Mouse (Mus musculus): ENCODE measurements around the gene Ifit2. TPM values are rescaled to one million over a fixed set of nuclear protein-coding genes. Genes with fewer than 3 reads are reported as not detected.
A peak's percentile ranks its signal among the peaks of the same experiment; 100 is the strongest.
"Not testable (repeated sequence)": the region's sequence is repeated elsewhere in the genome, so short reads cannot be mapped to it uniquely, and the experiment has no call there.

Ifit2 gene
- polyA plus RNA-seq, 1 experiment from 2014 or later = 7.2 TPM

DNA sequence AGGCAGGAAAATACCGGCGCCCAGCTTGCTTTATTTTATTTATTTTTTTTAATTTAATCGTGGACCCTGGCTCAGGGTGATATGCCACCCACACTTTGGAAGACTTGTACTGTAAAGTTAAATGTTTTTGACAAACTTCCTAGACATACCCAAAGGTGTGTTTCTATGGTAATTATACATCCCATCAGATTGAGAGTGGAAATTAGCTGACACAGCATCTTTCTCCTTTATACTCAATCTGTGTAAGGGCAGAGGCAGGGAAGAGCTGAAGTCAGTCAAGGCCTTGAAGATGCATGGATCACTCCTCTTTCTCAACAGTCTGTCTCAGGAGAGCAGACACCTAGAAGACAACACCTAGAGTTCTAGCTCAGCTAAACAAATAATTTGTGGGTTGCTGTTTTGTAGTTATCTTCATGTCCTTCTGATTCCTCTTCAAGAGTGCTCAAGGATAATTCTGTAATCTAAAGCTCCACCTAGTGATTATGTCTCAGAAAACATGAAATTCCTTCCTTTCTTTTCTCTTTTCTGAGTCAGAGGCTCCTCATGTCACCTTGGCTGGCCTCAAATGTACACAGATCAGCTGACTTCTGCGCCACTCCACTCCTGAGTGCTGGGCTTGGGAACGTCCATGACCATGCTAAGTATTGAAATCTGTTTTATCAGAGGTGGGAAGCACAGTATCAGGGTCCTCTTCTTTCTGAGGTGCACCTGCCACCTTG lies 35.4 kb downstream of the Ifit2 start:
- H3K36me3 ChIP-seq (ENCODE audit: control insufficient read depth, insufficient read depth, low read length); H3K4me2 ChIP-seq (ENCODE audit: low read length); H3K27me3 ChIP-seq (replicated peaks; ENCODE audit: control insufficient read depth, insufficient read depth, low read length); H3K4me1 ChIP-seq (ENCODE audit: control insufficient read depth, insufficient read depth, low read depth, low read length); H3K9ac ChIP-seq (ENCODE audit: low read depth, low read length); H3K4me3 ChIP-seq (ENCODE audit: low read length); H3K27ac ChIP-seq (ENCODE audit: low read depth, low read length); H3K9me3 ChIP-seq (ENCODE audit: control insufficient read depth, low read length); ATAC-seq: not testable (repeated sequence)
- WGBS = 78% methylated on average over 5 of the region's 5 CpGs

DNA sequence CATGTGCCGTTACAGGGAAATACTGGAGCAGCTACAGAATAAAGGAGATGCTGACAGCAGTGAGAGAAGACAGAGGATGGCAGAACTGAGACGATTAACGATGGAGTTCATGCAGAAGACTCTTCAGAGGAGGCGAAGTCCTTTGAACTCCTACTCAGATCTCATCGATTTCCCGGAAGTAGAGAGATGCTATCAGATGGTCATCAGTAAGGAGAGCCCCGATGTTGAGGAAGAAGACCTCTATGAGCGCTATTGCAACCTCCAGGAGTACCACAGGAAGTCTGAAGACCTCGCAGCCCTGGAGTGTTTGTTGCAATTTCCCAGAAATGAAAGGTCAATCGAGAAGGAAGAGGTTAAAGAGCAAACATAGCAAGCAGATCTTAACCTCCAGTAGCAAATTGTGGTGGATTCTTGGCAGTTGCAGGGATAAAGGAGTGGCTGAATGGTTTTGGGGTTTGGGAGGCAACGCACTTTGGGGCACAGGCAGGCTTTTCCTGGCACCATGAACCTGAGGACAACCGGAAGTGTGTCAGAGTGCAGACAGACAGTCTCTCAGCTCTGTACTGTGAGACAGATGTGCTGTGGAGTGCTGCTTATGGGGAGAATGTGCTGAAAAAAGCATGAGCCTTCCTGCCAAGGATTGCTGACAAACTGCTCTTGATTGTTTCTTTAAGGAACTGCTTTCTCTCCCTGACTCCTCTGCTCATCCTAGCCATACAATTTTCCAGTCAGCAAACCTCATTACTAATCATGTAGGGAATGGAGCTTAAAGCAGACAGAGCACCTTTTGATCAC lies 37.6 kb downstream of the Ifit2 start:
- not testable (repeated sequence) for H3K27ac ChIP-seq (ENCODE audit: low read depth, low read length); H3K27me3 ChIP-seq (replicated peaks; ENCODE audit: control insufficient read depth, insufficient read depth, low read length); H3K9me3 ChIP-seq (ENCODE audit: control insufficient read depth, low read length); H3K4me3 ChIP-seq (ENCODE audit: low read length); H3K36me3 ChIP-seq (ENCODE audit: control insufficient read depth, insufficient read depth, low read length); H3K4me1 ChIP-seq (ENCODE audit: control insufficient read depth, insufficient read depth, low read depth, low read length); H3K4me2 ChIP-seq (ENCODE audit: low read length); H3K9ac ChIP-seq (ENCODE audit: low read depth, low read length)
- ATAC-seq = 0 out of 2 replicates have a peak, but pooled peaks have one; percentile 40
- WGBS = 81% methylated on average over 6 of the region's 12 CpGs

DNA sequence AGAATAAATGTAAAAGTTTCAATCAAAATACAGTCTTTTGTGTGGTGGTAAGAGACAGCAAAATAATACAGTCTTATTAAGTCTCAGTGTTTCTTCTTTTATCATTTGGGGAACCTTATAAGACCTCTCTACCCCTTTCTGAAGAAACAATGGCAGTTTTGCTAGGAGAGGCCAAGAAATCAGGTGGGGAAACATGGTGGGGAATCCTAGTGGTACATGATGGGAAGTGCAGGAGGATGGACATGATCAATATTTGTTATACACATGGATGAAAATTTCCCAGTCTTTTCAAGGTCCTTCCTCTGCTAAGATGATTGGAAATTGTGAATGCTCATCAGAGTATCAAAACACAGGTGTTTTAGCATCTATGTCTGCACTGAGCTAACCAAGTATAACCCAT lies 38.5 kb downstream of the Ifit2 start:
- no peaks in the 10 kb centered on the region for H3K4me1 ChIP-seq (ENCODE audit: control insufficient read depth, insufficient read depth, low read depth, low read length)
- H3K9ac ChIP-seq (ENCODE audit: low read depth, low read length) = no peak overlapping the region
- H3K9me3 ChIP-seq (ENCODE audit: control insufficient read depth, low read length) = no peaks in the 10 kb centered on the region
- no peaks in the 10 kb centered on the region for H3K27me3 ChIP-seq (replicated peaks; ENCODE audit: control insufficient read depth, insufficient read depth, low read length)
- ATAC-seq = no peak
- no peak overlapping the region for H3K27ac ChIP-seq (ENCODE audit: low read depth, low read length)
- no peak overlapping the region for H3K4me2 ChIP-seq (ENCODE audit: low read length)
- H3K4me3 ChIP-seq (ENCODE audit: low read length) = no peak overlapping the region
- H3K36me3 ChIP-seq (ENCODE audit: control insufficient read depth, insufficient read depth, low read length) = no peaks in the 10 kb centered on the region

DNA sequence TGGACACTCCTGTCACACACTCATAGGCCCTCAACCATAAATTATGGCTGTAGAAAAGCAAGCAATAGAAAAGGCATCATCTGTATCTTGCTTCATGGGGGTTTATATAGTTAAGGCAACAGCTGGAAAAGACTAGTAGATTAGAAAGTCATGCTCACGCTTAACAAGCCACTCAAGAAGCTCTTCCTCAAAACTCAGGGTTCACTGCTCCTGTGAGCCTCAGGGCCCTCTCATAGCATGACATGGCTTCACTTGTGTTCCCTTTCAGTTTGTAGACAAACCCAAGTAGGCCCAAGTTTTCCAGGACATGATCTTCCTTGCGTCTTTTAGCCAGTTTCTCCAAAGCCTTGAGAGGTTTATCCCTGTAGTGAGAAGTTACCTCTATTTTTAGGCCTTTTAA lies 43.0 kb downstream of the Ifit2 start:
- 91% methylated on average over 2 of the region's 2 CpGs for WGBS
- H3K36me3 ChIP-seq (ENCODE audit: control insufficient read depth, insufficient read depth, low read length) = no peaks in the 10 kb centered on the region
- no peak for ATAC-seq
- no peaks in the 10 kb centered on the region for H3K9me3 ChIP-seq (ENCODE audit: control insufficient read depth, low read length)
- H3K4me1 ChIP-seq (ENCODE audit: control insufficient read depth, insufficient read depth, low read depth, low read length) = no peaks in the 10 kb centered on the region
- H3K4me3 ChIP-seq (ENCODE audit: low read length) = no peak overlapping the region
- H3K4me2 ChIP-seq (ENCODE audit: low read length) = no peak overlapping the region
- no peak overlapping the region for H3K27ac ChIP-seq (ENCODE audit: low read depth, low read length)
- no peaks in the 10 kb centered on the region for H3K27me3 ChIP-seq (replicated peaks; ENCODE audit: control insufficient read depth, insufficient read depth, low read length)
- no peak overlapping the region for H3K9ac ChIP-seq (ENCODE audit: low read depth, low read length)

DNA sequence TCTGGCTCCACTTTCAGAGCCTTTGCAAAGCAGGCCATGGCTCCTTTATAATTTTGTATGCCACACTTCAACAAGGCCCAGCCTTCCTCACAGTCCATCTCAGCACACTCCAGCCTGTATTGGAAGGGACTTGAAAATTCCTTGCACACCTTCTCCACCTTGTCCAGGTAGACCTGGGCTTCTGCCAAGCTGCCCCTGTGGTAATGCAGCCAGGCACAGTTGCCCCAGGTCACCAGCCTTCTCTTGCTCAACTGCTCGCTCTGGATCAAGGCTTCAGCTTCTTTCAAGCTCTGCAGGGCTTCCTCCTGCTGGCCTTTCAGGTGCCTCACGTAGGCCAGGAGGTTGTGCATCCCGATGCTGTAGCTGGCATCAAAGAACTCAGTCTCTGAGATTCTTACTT lies 44.0 kb downstream of the Ifit2 start:
- not testable (repeated sequence) for H3K4me1 ChIP-seq (ENCODE audit: control insufficient read depth, insufficient read depth, low read depth, low read length); ATAC-seq; H3K4me3 ChIP-seq (ENCODE audit: low read length); H3K9ac ChIP-seq (ENCODE audit: low read depth, low read length); H3K36me3 ChIP-seq (ENCODE audit: control insufficient read depth, insufficient read depth, low read length); H3K9me3 ChIP-seq (ENCODE audit: control insufficient read depth, low read length); H3K27ac ChIP-seq (ENCODE audit: low read depth, low read length); H3K4me2 ChIP-seq (ENCODE audit: low read length); H3K27me3 ChIP-seq (replicated peaks; ENCODE audit: control insufficient read depth, insufficient read depth, low read length)
- 83% methylated on average over 3 of the region's 3 CpGs for WGBS

DNA sequence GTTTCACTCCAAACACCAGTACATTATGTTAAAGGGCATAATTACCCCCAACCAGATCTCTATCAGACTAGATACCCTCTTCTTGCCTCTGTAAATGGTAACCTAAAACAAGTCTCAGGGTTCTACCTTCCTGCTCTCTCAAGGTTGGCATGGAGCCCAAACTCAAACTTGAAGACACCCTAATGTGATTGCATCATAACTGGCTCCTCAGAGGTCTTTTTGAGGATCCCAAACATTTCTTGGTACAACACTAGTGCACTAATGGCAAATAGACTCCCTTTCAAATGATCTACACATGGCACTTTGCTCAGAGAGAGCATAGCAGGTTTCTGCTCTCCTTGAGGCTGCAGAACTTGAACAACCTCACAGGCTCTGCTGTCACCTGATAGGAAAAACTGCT lies 46.3 kb downstream of the Ifit2 start:
- Histone ChIP-seq H3K9me3 (ENCODE audit: control insufficient read depth, low read length) (no peaks in the 10 kb centered on the region), H3K27me3 (replicated peaks; ENCODE audit: control insufficient read depth, insufficient read depth, low read length) (no peaks in the 10 kb centered on the region), H3K36me3 (ENCODE audit: control insufficient read depth, insufficient read depth, low read length) (no peaks in the 10 kb centered on the region), H3K27ac (ENCODE audit: low read depth, low read length) (no peak overlapping the region), H3K4me1 (ENCODE audit: control insufficient read depth, insufficient read depth, low read depth, low read length) (no peaks in the 10 kb centered on the region), H3K9ac (ENCODE audit: low read depth, low read length) (no peak overlapping the region), H3K4me2 (ENCODE audit: low read length) (no peak overlapping the region), H3K4me3 (ENCODE audit: low read length) (no peak overlapping the region)
- no peak for ATAC-seq

DNA sequence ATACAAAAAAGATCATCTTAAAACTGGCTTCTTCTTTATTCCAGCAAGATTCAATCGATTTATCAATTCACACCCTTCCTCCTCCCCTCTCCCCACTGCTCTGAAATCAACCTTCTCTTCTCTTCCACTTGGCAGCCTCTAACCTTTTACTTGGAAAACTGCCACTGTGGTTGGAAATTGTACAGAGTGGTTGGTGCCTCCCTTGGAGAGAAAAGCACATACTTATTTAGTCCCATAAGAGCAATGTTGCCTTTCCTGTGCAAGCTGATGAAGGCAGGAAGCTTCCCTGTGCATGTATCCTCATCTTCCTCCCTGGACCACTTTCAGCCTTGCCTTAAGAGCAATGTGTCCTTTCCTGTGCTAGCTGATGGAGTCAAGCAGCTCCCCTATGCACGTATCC lies 47.8 kb downstream of the Ifit2 start:
- H3K9me3 ChIP-seq (ENCODE audit: control insufficient read depth, low read length) = no peaks in the 10 kb centered on the region
- H3K4me1 ChIP-seq (ENCODE audit: control insufficient read depth, insufficient read depth, low read depth, low read length) = no peaks in the 10 kb centered on the region
- H3K4me3 ChIP-seq (ENCODE audit: low read length) = no peak overlapping the region
- H3K9ac ChIP-seq (ENCODE audit: low read depth, low read length) = no peak overlapping the region
- H3K4me2 ChIP-seq (ENCODE audit: low read length) = no peak overlapping the region
- 71% methylated on average over 2 of the region's 2 CpGs for WGBS
- H3K36me3 ChIP-seq (ENCODE audit: control insufficient read depth, insufficient read depth, low read length) = no peaks in the 10 kb centered on the region
- ATAC-seq = peak; percentile 65; the same call in 1 of the 2 replicates
- H3K27ac ChIP-seq (ENCODE audit: low read depth, low read length) = no peak overlapping the region
- no peaks in the 10 kb centered on the region for H3K27me3 ChIP-seq (replicated peaks; ENCODE audit: control insufficient read depth, insufficient read depth, low read length)

DNA sequence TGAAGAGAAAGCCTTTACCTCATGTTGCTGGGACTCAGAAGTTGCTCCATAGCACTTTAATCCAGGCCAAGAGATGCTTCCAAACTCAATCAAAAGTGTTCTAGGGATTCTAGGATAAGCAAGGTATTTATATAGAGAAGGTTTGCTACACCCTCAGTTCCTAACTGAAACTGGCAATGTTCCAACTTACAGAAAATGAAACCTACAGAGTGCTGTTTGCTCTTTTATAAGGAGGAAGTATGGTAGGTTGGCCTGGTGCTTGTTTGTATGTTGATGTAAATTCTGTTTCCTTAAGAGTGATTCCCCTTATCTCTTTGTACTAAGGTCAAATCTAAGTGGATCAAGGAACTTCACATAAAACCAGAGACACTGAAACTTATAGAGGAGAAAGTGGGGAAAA lies 48.8 kb downstream of the Ifit2 start:
- not testable (repeated sequence) for H3K36me3 ChIP-seq (ENCODE audit: control insufficient read depth, insufficient read depth, low read length); H3K4me2 ChIP-seq (ENCODE audit: low read length); H3K9me3 ChIP-seq (ENCODE audit: control insufficient read depth, low read length); H3K27me3 ChIP-seq (replicated peaks; ENCODE audit: control insufficient read depth, insufficient read depth, low read length); H3K4me1 ChIP-seq (ENCODE audit: control insufficient read depth, insufficient read depth, low read depth, low read length); H3K27ac ChIP-seq (ENCODE audit: low read depth, low read length); H3K4me3 ChIP-seq (ENCODE audit: low read length); ATAC-seq; H3K9ac ChIP-seq (ENCODE audit: low read depth, low read length)

DNA sequence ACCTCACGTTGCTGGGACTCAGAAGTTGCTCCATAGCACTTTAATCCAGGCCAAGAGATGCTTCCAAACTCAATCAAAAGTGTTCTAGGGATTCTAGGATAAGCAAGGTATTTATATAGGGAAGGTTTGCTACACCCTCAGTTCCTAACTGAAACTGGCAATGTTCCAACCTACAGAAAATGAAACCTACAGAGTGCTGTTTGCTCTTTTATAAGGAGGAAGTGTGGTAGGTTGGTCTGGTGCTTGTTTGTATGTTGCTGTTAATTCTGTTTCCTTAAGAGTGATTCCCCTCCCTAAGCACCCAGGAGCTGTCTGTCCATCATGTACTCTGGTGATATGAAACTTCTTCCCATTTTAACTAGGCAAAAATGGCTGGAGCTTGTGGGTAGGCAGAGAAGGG lies 51.4 kb downstream of the Ifit2 start, which contains the start of gene Ifit1bl1:
Gene Ifit1bl1, minus strand, starts transcription at position 69 of the 400 bp plus-strand sequence.
- 51% methylated on average over 1 of the region's 1 CpGs for WGBS
- not testable (repeated sequence) for H3K4me2 ChIP-seq (ENCODE audit: low read length); H3K36me3 ChIP-seq (ENCODE audit: control insufficient read depth, insufficient read depth, low read length); H3K27ac ChIP-seq (ENCODE audit: low read depth, low read length); ATAC-seq; H3K9ac ChIP-seq (ENCODE audit: low read depth, low read length); H3K4me1 ChIP-seq (ENCODE audit: control insufficient read depth, insufficient read depth, low read depth, low read length); H3K4me3 ChIP-seq (ENCODE audit: low read length); H3K9me3 ChIP-seq (ENCODE audit: control insufficient read depth, low read length); H3K27me3 ChIP-seq (replicated peaks; ENCODE audit: control insufficient read depth, insufficient read depth, low read length)
